Mouse (Mus musculus) heart, adult 18-20 months (tissue): ENCODE measurements around the gene Nlrp4f. TPM values are rescaled to one million over a fixed set of nuclear protein-coding genes. Genes with fewer than 3 reads are reported as not detected.
A peak's percentile ranks its signal among the peaks of the same experiment; 100 is the strongest.

Experiments
- DNase-seq, 2 experiments: peaks; one replicate each; pipeline ENCODE4 v3.0.0; 2021 to 2022; ENCODE audit warnings: mixed read lengths in 1 of 2
- long read RNA-seq, 2 experiments: library from polyadenylated mRNA; stranded (forward); transcript quantifications; one replicate each; pipeline ENCODE4 v2.0.0; 2021
- total RNA-seq, 2 experiments: library from RNA; stranded (reverse); gene quantifications; 2 replicates each; pipeline ENCODE4 v1.2.3; 2021

The Nlrp4f gene
- not detected for total RNA-seq
- long read RNA-seq, experiment 1, result 0 reads
- long read RNA-seq, experiment 2, result 0 reads

DNA sequence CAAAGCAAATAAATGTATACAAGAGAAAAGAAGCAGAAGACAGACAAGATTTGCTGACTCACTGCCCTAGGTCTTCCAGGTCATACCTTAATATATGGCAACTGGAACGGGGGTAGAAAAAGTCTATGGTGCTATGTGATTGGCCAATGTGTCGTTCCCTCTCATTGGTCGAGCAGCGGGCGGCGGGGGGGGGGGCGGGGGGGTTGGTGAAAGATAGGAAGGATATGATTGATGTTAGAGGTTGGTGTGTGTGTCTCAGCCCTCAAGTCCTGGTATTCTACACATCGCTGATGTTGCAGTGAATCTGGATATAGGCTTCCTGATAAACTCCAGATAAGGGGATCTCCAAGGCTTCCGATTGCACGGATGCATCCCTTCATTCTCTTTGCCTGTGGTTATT is at the start of gene Nlrp4f:
Nlrp4f (minus strand) TSS at position 101 of the 400 bp plus-strand sequence.
- no peak for DNase-seq

GRCm38 (mm10) chr13:65243273-65243672 is 37.5 kb upstream of the Nlrp4f start:
- DNase-seq, result no peak

DNA sequence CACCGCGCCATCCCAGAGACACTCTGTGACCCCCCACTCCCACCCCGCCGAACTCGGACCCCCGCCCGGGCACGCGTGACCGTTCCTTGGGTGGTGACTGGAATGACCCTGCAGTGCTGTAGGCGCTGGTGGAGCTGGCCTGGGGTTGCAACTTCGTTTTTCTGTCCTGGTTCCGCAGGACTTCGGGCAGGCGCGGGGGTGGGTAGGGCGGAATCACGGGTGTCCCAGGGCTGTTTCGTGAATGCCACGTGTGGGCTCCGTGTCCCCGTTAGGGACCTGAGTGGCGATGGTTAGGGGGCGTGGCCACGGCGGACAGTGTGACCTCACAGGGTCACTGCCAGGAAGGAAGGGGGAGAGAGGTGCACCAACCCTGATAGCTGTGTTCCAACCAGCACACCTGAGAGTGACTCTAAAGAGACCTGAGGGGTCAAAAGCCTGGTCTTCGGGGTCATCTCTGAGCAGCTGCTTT is 36.6 kb upstream of the Nlrp4f start:
- no peak for DNase-seq

DNA sequence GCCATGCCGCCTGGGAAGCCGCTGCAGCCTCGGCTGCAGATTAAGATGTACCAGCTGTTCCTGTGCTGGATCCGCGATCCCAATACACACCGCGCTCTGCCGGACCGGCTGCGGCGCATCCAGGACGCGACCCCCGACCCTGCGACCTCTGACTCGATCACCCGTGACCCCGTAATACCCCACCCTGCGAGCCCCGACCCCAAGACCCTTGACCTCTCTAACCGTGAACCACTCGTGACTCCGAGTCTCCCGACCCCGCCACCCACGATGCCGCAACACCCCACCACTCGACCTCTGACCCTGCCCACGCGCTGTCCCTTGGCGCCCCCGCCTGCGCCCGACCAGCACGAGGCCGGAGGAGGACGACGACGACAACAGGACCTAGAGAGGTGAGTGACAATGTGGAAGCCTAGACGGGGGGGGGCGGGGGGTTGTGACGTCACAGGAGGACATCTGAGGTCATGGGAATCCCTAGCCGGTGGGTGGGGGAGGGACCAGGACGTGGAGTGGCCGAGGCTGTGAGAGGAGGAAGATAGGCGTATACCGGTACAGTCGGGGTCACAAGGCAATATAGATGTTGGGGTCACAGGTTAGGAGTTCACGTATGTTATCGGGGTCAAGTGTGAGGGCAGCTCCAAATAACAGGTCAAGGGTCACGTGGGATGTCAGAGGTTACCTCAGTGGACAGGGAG is 36.0 kb upstream of the Nlrp4f start:
- no peak for DNase-seq

GRCm38 (mm10) chr13:65241099-65241626 is 35.4 kb upstream of the Nlrp4f start:
- DNase-seq, result peak; percentile 92 to 99

DNA sequence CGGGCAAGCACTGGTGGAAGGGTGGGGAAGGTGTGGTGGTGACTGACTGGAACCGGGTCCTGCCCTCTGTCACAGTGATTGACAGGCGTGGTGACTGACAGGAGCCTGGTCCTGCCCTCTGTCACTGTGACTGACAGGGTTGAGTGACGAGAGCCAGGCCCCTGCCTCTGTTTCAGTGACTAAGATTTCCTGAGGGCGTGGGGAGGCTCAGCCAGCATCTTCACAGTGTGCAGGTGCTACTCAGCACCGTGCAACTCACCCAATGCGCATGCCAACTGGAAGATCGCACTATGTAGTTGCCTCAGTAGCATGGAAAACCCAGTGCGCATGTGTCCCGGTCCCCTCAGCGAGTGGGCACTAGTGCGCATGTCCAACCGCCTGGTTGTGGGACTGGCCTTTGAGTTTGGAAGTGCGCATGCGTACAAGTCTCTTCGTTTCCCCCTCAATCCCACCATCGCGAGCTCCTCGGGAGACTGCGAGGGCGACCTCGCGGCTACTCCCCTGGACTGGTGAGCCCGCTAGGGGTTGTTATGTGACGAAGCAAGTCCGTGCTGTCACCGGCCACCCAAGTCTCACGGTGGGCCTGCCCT is 34.8 kb upstream of the Nlrp4f start:
- DNase-seq, result peak; percentile 97

DNA sequence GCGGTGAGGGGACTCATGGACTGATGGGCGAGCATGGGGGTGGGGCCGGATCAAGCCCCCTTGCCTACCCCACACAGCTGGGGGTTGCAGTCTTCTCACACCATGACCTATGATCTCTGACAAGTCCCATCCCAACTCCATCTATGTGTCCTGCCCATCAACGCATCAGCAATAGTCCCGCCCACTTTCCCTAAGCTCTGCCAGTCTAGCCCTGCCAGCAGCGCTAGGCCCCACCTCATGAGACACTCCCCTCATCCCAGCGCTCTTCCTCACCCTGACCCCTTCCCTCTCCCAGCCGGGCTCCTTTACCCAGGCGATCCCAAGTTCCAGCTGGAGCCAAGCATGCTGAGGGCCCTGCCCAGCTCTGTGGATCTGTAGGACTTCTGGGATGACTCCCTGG is 31.4 kb upstream of the Nlrp4f start:
- DNase-seq, result no peak

DNA sequence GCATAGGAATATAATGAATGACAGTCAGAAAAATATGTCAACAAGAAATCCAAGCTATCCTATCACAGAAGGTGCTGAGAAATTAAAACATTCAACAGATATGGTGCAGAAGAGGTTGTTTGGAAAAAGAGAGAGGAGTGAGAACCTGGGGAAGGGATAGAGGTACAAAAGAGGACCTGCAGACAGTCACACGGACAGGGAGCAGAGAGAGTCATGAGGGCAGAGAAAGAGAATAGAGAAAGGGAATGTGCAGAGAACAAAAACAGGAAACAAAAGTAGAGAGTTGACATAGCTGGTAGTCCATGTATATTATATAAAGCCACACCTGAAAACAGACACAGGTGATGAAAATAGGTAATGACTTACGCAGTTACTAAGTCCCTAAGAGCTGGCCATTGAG is 20.9 kb upstream of the Nlrp4f start:
- DNase-seq, result no peak

DNA sequence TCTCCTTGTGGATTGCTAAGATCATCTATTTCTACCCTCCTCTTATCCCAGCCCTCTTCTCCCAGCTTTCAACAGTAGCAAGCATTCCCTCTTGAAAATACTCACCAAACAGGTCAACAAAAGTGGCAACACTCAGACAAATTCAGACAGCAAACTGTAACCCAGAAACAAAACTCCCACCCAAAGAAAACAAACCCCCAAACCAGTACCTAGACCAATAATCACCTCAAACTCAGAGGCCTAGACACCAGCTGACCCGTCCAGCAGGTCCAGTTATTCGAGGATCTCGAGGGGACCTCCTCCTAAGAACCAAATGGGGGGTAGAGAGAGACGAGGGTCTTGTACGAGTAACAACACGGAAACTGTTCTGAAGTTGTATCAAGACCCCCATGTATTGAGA is 20.2 kb upstream of the Nlrp4f start:
- no peak for DNase-seq

- DNase-seq, result no peak
Measured at GRCm38 (mm10) chr13:65200667-65201066, 5.1 kb downstream of the Nlrp4f start.

- DNase-seq, result no peak
Measured at GRCm38 (mm10) chr13:65176472-65177091, 29.2 kb downstream of the Nlrp4f start.

DNA sequence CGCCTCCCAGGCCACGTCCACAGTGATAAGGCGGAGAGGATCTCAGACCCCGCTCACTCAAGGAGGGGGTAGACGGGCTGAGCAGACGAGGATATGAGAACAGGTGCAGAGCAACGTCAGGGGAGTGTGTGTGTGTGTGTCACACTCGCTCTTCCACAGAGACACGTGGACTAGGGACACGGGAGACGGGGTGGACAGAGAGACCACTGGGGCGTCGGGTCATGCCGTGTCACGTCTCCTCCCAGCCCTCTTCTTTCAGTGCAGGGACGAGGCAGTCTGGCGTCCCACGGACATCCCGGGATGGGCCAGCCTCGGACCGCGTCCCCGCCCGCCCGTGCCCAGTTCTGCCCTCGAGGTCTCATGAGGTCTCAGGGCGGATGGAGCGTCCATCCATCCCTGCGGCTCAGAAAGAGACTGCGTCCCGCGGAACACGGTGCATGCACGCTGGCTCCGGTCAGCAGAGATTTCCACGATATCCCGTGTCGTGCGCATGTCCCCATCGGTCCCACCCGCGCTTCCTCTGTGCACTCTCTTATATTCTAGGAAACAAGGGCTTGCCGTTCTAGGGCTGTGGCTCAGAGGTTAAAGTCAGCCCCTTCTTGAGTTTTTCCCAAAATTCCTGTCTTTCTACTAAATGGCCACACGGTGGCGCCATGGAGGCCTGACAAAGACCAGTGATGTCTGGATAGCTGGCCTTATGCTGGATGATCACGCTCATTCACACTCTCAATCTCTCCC is 29.9 kb downstream of the Nlrp4f start:
- peak; percentile 6 to 34 for DNase-seq

DNA sequence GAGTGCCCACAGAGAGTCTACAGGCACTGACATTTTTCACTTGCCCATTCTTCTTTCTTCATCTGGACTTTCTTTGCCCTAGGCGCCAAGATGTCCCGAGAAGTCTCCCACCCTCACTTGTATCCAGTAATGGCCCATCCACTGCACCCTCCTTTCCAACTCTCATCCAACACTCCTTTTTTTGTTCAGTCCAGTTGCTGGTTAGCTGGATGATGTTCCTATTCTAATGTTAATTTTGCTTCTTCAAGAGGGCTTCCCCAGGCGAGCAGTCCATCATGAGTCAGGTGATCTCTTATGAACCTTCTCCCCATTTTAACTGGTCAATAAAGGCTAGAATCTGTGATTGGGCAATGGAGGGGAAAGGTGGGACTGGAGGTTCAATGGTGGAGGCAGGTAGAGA is 31.7 kb downstream of the Nlrp4f start:
- DNase-seq, result no peak

DNA sequence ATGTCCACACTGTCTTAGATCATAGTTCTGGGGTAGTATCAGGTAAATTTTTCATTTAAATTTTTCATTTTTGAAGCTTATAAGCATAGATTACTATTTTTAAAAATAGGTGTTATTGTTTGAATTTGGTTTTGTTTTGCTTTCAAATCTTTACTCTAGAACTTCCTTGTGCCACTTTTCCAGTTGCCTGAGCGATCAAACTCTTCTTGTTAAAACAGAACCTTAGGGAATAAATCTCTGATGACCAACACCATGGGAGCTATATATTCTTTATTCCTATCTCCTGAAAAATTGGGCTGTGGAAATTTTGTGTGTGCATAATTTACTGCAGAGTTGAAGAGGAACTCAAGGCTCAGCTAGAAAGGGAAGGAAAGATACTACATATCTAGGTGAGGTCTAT is 55.8 kb downstream of the Nlrp4f start, which contains the start of gene Olfr466:
Olfr466 (plus strand) TSS at position 301 of the 400 bp plus-strand sequence.
- no peak for DNase-seq

DNA sequence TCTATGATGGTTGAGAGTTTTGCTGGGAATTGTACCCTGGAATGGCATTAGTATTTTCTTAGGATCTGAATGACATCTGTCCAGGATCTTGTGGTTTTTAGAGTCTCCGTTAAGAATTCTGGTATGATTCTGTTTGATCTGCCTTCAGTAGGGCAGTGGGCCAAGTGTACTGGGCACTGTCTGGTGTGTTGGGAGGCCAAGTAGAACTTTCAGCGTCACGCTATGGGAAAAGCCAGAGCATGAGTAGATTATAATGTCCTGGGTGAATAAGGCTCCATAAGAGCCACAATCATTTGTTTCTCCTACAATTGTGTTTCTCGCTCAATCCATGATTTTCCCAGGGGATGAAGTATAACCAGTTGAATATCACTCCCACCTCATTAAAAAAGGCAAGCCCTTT is 68.0 kb downstream of the Nlrp4f start, which contains the start of gene Olfr465-ps1:
Olfr465-ps1 (plus strand) TSS at position 301 of the 400 bp plus-strand sequence.
- no peak for DNase-seq

Other genes with a start within 250 kb of the Nlrp4f start
- not detected for gene Spata31d1c, start 172.9 kb downstream of the Nlrp4f start, total RNA-seq
- not detected for gene Prss47, start 153.2 kb downstream of the Nlrp4f start, total RNA-seq
- 10 to 100 TPM; 15.1 to 15.8 TPM for gene Mfsd14b, start 93.0 kb downstream of the Nlrp4f start, total RNA-seq
- gene Olfr465-ps1, start 67.9 kb downstream of the Nlrp4f start, total RNA-seq, result not detected
- gene Olfr466, start 55.7 kb downstream of the Nlrp4f start, total RNA-seq, result not detected
- not detected for gene Gm10775, start 53.6 kb upstream of the Nlrp4f start, total RNA-seq
- 10 to 100 TPM; 20.7 to 22.6 TPM for gene Zfp369, start 72.8 kb upstream of the Nlrp4f start, total RNA-seq